Mouse (Mus musculus) MEL (cell line): ENCODE results near the gene Zfand2b. TPM values are rescaled to one million over a fixed set of nuclear protein-coding genes. Genes with fewer than 3 reads are reported as not detected.
A peak's percentile ranks its signal among the peaks of the same experiment; 100 is the strongest.

ENCODE experiments used
- DNase-seq: peaks from one replicate; pipeline ENCODE4 v3.0.0; 2011; ENCODE audit warnings: low read depth, low spot score
- H3K27ac ChIP-seq: 2 replicates; pipeline ENCODE4 v1.5.1; 2012; ENCODE audit warnings: low read depth, mild to moderate bottlenecking, control low read depth, low read length, moderate library complexity; ENCODE audit not compliant: control insufficient read depth
- H3K27me3 ChIP-seq, 2 experiments: fragments of 150-350 bp in 1 of 2; sonication (generic) in 1 of 2; 2 replicates each; pipeline ENCODE4 v1.6.1; 2012; ENCODE audit warnings: low read length in 2 of 2, mild to moderate bottlenecking in 2 of 2, improper control_type of control experiment in 1 of 2, moderate library complexity in 1 of 2; ENCODE audit not compliant: insufficient read depth in 2 of 2, control insufficient read depth in 1 of 2
- H3K36me3 ChIP-seq, 2 experiments: 2 replicates each; pipeline ENCODE4 v1.6.1; 2012 to 2014; ENCODE audit warnings: low read length in 2 of 2, improper control_type of control experiment in 1 of 2, inconsistent platforms in 1 of 2, mild to moderate bottlenecking in 1 of 2; ENCODE audit not compliant: insufficient read depth in 2 of 2, control insufficient read depth in 1 of 2
- H3K4me1 ChIP-seq, 2 experiments: fragments of 150-350 bp in 1 of 2; sonication (generic) in 1 of 2; 2 replicates each; pipeline ENCODE4 v1.6.1; 2012; ENCODE audit warnings: low read length in 2 of 2, improper control_type of control experiment in 1 of 2, mild to moderate bottlenecking in 1 of 2; ENCODE audit not compliant: insufficient read depth in 2 of 2, control insufficient read depth in 1 of 2
- H3K4me3 ChIP-seq, 2 experiments: fragments of 150-350 bp in 1 of 2; sonication (generic) in 1 of 2; 2 replicates each; pipeline ENCODE4 v1.5.1; 2012; ENCODE audit warnings: low read depth in 2 of 2, low read length in 2 of 2, mild to moderate bottlenecking in 2 of 2, moderate library complexity in 2 of 2, control low read depth in 1 of 2, improper control_type of control experiment in 1 of 2; ENCODE audit not compliant: control insufficient read depth in 1 of 2, insufficient read depth in 1 of 2
- H3K79me2 ChIP-seq: 2 replicates; pipeline ENCODE4 v1.6.1; 2012; ENCODE audit warnings: mild to moderate bottlenecking, low read length, moderate library complexity; ENCODE audit not compliant: control insufficient read depth, poor library complexity, insufficient read depth
- H3K9ac ChIP-seq: 2 replicates; pipeline ENCODE4 v1.6.1; 2012; ENCODE audit warnings: low read depth, mild to moderate bottlenecking, control low read depth, low read length, moderate library complexity; ENCODE audit not compliant: control insufficient read depth, poor library complexity, severe bottlenecking
- H3K9me3 ChIP-seq: fragments of 150-350 bp; sonication (generic); replicated peaks from 2 replicates; pipeline ENCODE4 v1.6.1; 2012; ENCODE audit warnings: mild to moderate bottlenecking, low read length, improper control_type of control experiment, moderate library complexity; ENCODE audit not compliant: insufficient read depth
- BHLHE40 ChIP-seq: IDR thresholded peaks from 2 replicates; pipeline ENCODE4 v1.6.1; 2012; ENCODE audit warnings: low read depth, mild to moderate bottlenecking, inconsistent platforms, low read length, improper control_type of control experiment, borderline replicate concordance
- CHD1 ChIP-seq: IDR thresholded peaks from 2 replicates; pipeline ENCODE4 v1.6.1; 2012; ENCODE audit warnings: low read depth, mild to moderate bottlenecking, inconsistent platforms, low read length, improper control_type of control experiment
- ELF1 ChIP-seq: IDR thresholded peaks from 2 replicates; pipeline ENCODE4 v1.6.1; 2014; ENCODE audit warnings: low read depth, mild to moderate bottlenecking, inconsistent platforms, low read length, improper control_type of control experiment, moderate library complexity
- EP300 ChIP-seq, 2 experiments: IDR thresholded peaks; 2 replicates each; pipeline ENCODE4 v1.6.1; 2011; ENCODE audit warnings: improper control_type of control experiment in 2 of 2, low read length in 2 of 2, low read depth in 1 of 2, mild to moderate bottlenecking in 1 of 2
- ETS1 ChIP-seq: IDR thresholded peaks from 2 replicates; pipeline ENCODE4 v1.6.1; 2012; ENCODE audit warnings: low read depth, mild to moderate bottlenecking, inconsistent platforms, low read length, improper control_type of control experiment, moderate library complexity
- GABPA ChIP-seq: IDR thresholded peaks from 2 replicates; pipeline ENCODE4 v1.6.1; 2012; ENCODE audit warnings: low read depth, mild to moderate bottlenecking, inconsistent platforms, low read length, improper control_type of control experiment, moderate library complexity
- HCFC1 ChIP-seq: IDR thresholded peaks from 2 replicates; pipeline ENCODE4 v1.6.1; 2012; ENCODE audit warnings: low read depth, mild to moderate bottlenecking, inconsistent platforms, low read length, improper control_type of control experiment, moderate library complexity
- JUND ChIP-seq: IDR thresholded peaks from 2 replicates; pipeline ENCODE4 v1.6.1; 2011; ENCODE audit warnings: low read depth, mild to moderate bottlenecking, improper control_type of control experiment, low read length
- KAT2A ChIP-seq: conservative IDR thresholded peaks from 2 replicates; pipeline ENCODE4 v1.6.1; 2012; ENCODE audit warnings: low read depth, low read length, improper control_type of control experiment, inconsistent platforms
- MAFK ChIP-seq: IDR thresholded peaks from 2 replicates; pipeline ENCODE4 v1.6.1; 2011; ENCODE audit warnings: low read depth, mild to moderate bottlenecking, low read length, improper control_type of control experiment, borderline replicate concordance
- MAX ChIP-seq: IDR thresholded peaks from 2 replicates; pipeline ENCODE4 v1.6.1; 2011; ENCODE audit warnings: low read length, improper control_type of control experiment
- MAZ ChIP-seq: IDR thresholded peaks from 2 replicates; pipeline ENCODE4 v1.6.1; 2012; ENCODE audit warnings: low read depth, mild to moderate bottlenecking, inconsistent platforms, low read length, improper control_type of control experiment
- MEF2A ChIP-seq: IDR thresholded peaks from 2 replicates; pipeline ENCODE4 v1.6.1; 2014; ENCODE audit warnings: low read depth, mild to moderate bottlenecking, inconsistent platforms, low read length, improper control_type of control experiment; ENCODE audit not compliant: poor library complexity, insufficient replicate concordance, severe bottlenecking; ENCODE audit errors: extremely low read depth
- MXI1 ChIP-seq: IDR thresholded peaks from 2 replicates; pipeline ENCODE4 v1.6.1; 2011; ENCODE audit warnings: mild to moderate bottlenecking, low read depth, low read length, improper control_type of control experiment
- MYB ChIP-seq: IDR thresholded peaks from 2 replicates; pipeline ENCODE4 v1.6.1; 2011; ENCODE audit warnings: mild to moderate bottlenecking, low read depth, low read length, improper control_type of control experiment
- MYC ChIP-seq: IDR thresholded peaks from 2 replicates; pipeline ENCODE4 v1.6.1; 2011; ENCODE audit warnings: low read depth, mild to moderate bottlenecking, low read length, improper control_type of control experiment, moderate library complexity
- NELFE ChIP-seq: IDR thresholded peaks from 2 replicates; pipeline ENCODE4 v1.6.1; 2011; ENCODE audit warnings: low read depth, low read length, improper control_type of control experiment
- NRF1 ChIP-seq: IDR thresholded peaks from 2 replicates; pipeline ENCODE4 v1.6.1; 2014; ENCODE audit warnings: low read depth, mild to moderate bottlenecking, inconsistent platforms, low read length, improper control_type of control experiment, moderate library complexity; ENCODE audit not compliant: poor library complexity, insufficient read depth, severe bottlenecking
- POLR2AphosphoS2 ChIP-seq: IDR thresholded peaks from 2 replicates; pipeline ENCODE4 v1.6.1; 2011; ENCODE audit warnings: low read length, improper control_type of control experiment
- POLR2AphosphoS5 ChIP-seq: IDR thresholded peaks from 2 replicates; pipeline ENCODE4 v1.6.1; 2012; ENCODE audit warnings: low read depth, borderline replicate concordance, mild to moderate bottlenecking, inconsistent platforms, low read length, moderate library complexity, mixed read lengths
- RAD21 ChIP-seq: IDR thresholded peaks from 2 replicates; pipeline ENCODE4 v1.6.1; 2011; ENCODE audit warnings: mild to moderate bottlenecking, low read depth, low read length, improper control_type of control experiment
- RCOR1 ChIP-seq: IDR thresholded peaks from 2 replicates; pipeline ENCODE4 v1.6.1; 2012; ENCODE audit warnings: low read depth, mild to moderate bottlenecking, inconsistent platforms, low read length, improper control_type of control experiment
- SIN3A ChIP-seq: IDR thresholded peaks from 2 replicates; pipeline ENCODE4 v1.6.1; 2012; ENCODE audit warnings: low read length, improper control_type of control experiment, inconsistent platforms
- SMC3 ChIP-seq: IDR thresholded peaks from 2 replicates; pipeline ENCODE4 v1.6.1; 2011; ENCODE audit warnings: low read depth, low read length, improper control_type of control experiment
- TAL1 ChIP-seq: IDR thresholded peaks from 2 replicates; pipeline ENCODE4 v1.6.1; 2012; ENCODE audit warnings: mild to moderate bottlenecking, inconsistent platforms, low read length, moderate library complexity, mixed read lengths
- TBP ChIP-seq: IDR thresholded peaks from 2 replicates; pipeline ENCODE4 v1.8.0; 2011; ENCODE audit warnings: low read depth, low read length, improper control_type of control experiment
- TCF12 ChIP-seq: IDR thresholded peaks from 2 replicates; pipeline ENCODE4 v1.6.1; 2014; ENCODE audit warnings: low read depth, mild to moderate bottlenecking, inconsistent platforms, low read length, improper control_type of control experiment, moderate library complexity
- UBTF ChIP-seq: IDR thresholded peaks from 2 replicates; pipeline ENCODE4 v1.6.1; 2012; ENCODE audit warnings: low read depth, mild to moderate bottlenecking, inconsistent platforms, low read length, improper control_type of control experiment, moderate library complexity, borderline replicate concordance; ENCODE audit not compliant: insufficient read depth
- USF1 ChIP-seq: IDR thresholded peaks from 2 replicates; pipeline ENCODE4 v1.6.1; 2014; ENCODE audit warnings: low read depth, mild to moderate bottlenecking, inconsistent platforms, low read length, improper control_type of control experiment, moderate library complexity
- USF2 ChIP-seq, 2 experiments: IDR thresholded peaks; 2 replicates each; pipeline ENCODE4 v1.6.1; 2011 to 2012; ENCODE audit warnings: improper control_type of control experiment in 2 of 2, low read length in 2 of 2, borderline replicate concordance in 1 of 2, inconsistent platforms in 1 of 2, low read depth in 1 of 2, mild to moderate bottlenecking in 1 of 2; ENCODE audit not compliant: insufficient read depth in 1 of 2
- ZC3H11A ChIP-seq: IDR thresholded peaks from 2 replicates; pipeline ENCODE4 v1.6.1; 2012; ENCODE audit warnings: low read depth, mild to moderate bottlenecking, inconsistent platforms, low read length, improper control_type of control experiment
- ZKSCAN1 ChIP-seq: IDR thresholded peaks from 2 replicates; pipeline ENCODE4 v1.6.1; 2012; ENCODE audit warnings: low read depth, mild to moderate bottlenecking, inconsistent platforms, low read length, improper control_type of control experiment, moderate library complexity
- ZMIZ1 ChIP-seq: IDR thresholded peaks from 2 replicates; pipeline ENCODE4 v1.6.1; 2012; ENCODE audit warnings: low read depth, mild to moderate bottlenecking, inconsistent platforms, low read length, improper control_type of control experiment, moderate library complexity
- ZNF384 ChIP-seq: IDR thresholded peaks from 2 replicates; pipeline ENCODE4 v1.6.1; 2012; ENCODE audit warnings: low read depth, mild to moderate bottlenecking, inconsistent platforms, low read length, improper control_type of control experiment
- polyA plus RNA-seq, 2 experiments: library from polyadenylated mRNA; stranded (reverse) in 1 of 2; unstranded in 1 of 2; fragments of >175 nt in 1 of 2; fragments of >200 nt in 1 of 2; gene quantifications; 2 replicates each; pipeline versions ENCODE4 v1.2.1 to v1.2.4; 2012; ENCODE audit warnings: low replicate concordance in 2 of 2, low read depth in 1 of 2; ENCODE audit not compliant: insufficient read length in 2 of 2, insufficient read depth in 1 of 2, missing spikeins in 1 of 2
- total RNA-seq: library from RNA; depleted of rRNA; stranded (reverse); fragments of 300-350 nt; gene quantifications from 2 replicates; pipeline ENCODE4 v1.2.3, GENCODE M21; 2012

The Zfand2b gene
- total and polyA plus RNA-seq, 3 experiments, result 15.0 to 18.3 TPM; not detected in 1

GRCm38 (mm10) chr1:75218227-75219001 is 50.0 kb downstream of the Zfand2b start:
- H3K36me3 ChIP-seq, result peaks cover 15 to 47% of the 10 kb centered on the region in 2 experiments
- H3K9me3 ChIP-seq, result no peaks in the 10 kb centered on the region
- peaks cover 12 to 46% of the 10 kb centered on the region in 2 experiments for H3K4me1 ChIP-seq
- peaks cover 51% of the 10 kb centered on the region for H3K79me2 ChIP-seq
- DNase-seq, result peak; percentile 78
- peak overlapping the region; percentile 87 for H3K9ac ChIP-seq
- no peaks in the 10 kb centered on the region for H3K27me3 ChIP-seq
- peak overlapping the region; percentile 81 to 82 for H3K4me3 ChIP-seq
- H3K27ac ChIP-seq, result peak overlapping the region; percentile 83
- TF ChIP-seq RAD21, result no peak
- TF ChIP-seq USF2 (IDR thresholded peaks at IDR 0.05; ENCODE audit: borderline replicate concordance in 1 of 2, insufficient read depth in 1 of 2, low read depth in 1 of 2, low read length in 2 of 2), result no peak
- no peak for TF ChIP-seq RCOR1
- TF ChIP-seq MEF2A, result no peak
- 0 out of 2 replicates have a peak, but pooled peaks have one; percentile 30 for TF ChIP-seq TBP
- no peak; the same call in 1 of the 2 replicates for TF ChIP-seq POLR2AphosphoS5
- 0 out of 2 replicates have a peak, but pooled peaks have one; percentile 43 for TF ChIP-seq MYC
- no peak for TF ChIP-seq TAL1
- peak; percentile 44; the same call in 1 of the 2 replicates for TF ChIP-seq MAZ
- TF ChIP-seq ZMIZ1, result no peak
- no peak for TF ChIP-seq UBTF
- 0 out of 4 replicates have a peak, but pooled peaks of 1 of the 2 experiments have one; percentile 3 for TF ChIP-seq EP300 (IDR thresholded peaks at IDR 0.05; ENCODE audit: low read depth in 1 of 2, low read length in 2 of 2)
- peak; percentile 57; the same call in 1 of the 2 replicates for TF ChIP-seq MAX
- 0 out of 2 replicates have a peak, but pooled peaks have one; percentile 55 for TF ChIP-seq POLR2AphosphoS2
- peak; percentile 70 for TF ChIP-seq SIN3A
- TF ChIP-seq ZNF384, result no peak
- 0 out of 2 replicates have a peak, but pooled peaks have one; percentile 41 for TF ChIP-seq HCFC1
- no peak for TF ChIP-seq JUND
- TF ChIP-seq TCF12, result no peak
- TF ChIP-seq BHLHE40, result no peak
- TF ChIP-seq USF1, result no peak; the same call in 1 of the 2 replicates
- 0 out of 2 replicates have a peak, but pooled peaks have one; percentile 24 for TF ChIP-seq NELFE
- TF ChIP-seq MYB, result no peak
- TF ChIP-seq MAFK, result no peak
- no peak for TF ChIP-seq KAT2A
- TF ChIP-seq ETS1, result no peak; the same call in 1 of the 2 replicates
- TF ChIP-seq CHD1, result no peak
- no peak for TF ChIP-seq ZKSCAN1
- peak; percentile 45; the same call in 1 of the 2 replicates for TF ChIP-seq ELF1
- TF ChIP-seq NRF1, result no peak
- no peak for TF ChIP-seq ZC3H11A
- TF ChIP-seq SMC3, result no peak
- no peak for TF ChIP-seq GABPA
- peak; percentile 87 for TF ChIP-seq MXI1
